Mouse (Mus musculus) layer of hippocampus, postnatal 14 days (tissue): ENCODE measurements around the gene Gm10666. TPM values are rescaled to one million over a fixed set of nuclear protein-coding genes. Genes with fewer than 3 reads are reported as not detected.
"Not testable (repeated sequence)": the region's sequence is repeated elsewhere in the genome, so short reads cannot be mapped to it uniquely, and the experiment has no call there.

Experiments used
- DNase-seq, 2 experiments: peaks; one replicate each; pipeline ENCODE4 v3.0.0; 2021 to 2022; ENCODE audit warnings: low spot score in 2 of 2, mixed read lengths in 1 of 2
- long read RNA-seq, 2 experiments: library from polyadenylated mRNA; stranded (forward); transcript quantifications; one replicate each; pipeline ENCODE4 v2.0.0; 2021
- total RNA-seq, 2 experiments: library from RNA; stranded (reverse); gene quantifications; 2 replicates each; pipeline ENCODE4 v1.2.3; 2021

Gene Gm10666
- not detected for total RNA-seq
- long read RNA-seq, experiment 1 = 0 reads
- long read RNA-seq, experiment 2 = 0 reads

- not testable (repeated sequence) for DNase-seq
Measured at GRCm38 (mm10) chr7:22134641-22135040, at the start of gene Gm10666. Gene Gm10666 (minus strand): TSS chr7:22134741.

DNA sequence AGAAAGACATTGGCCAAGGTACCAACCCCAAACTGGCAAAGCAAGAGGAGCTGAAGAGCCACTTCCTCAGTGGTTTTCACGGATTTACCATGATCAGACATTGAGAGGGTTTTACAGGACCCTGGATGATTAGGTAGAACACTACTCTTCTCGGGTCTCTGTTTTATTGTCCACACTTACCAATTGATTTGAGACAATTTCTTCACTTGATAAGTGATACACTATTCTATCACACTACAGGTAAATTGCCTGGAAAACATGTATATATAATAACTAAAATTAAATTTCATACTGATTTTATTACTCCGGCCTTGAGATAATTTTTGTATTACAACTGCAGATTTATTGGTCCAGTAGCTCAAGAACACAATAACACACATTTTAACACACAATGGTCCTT is 29.4 kb upstream of the Gm10666 start, which contains the start of gene Vmn1r142:
Gene Vmn1r142, minus strand, starts transcription at position 101 of the 400 bp plus-strand sequence.
- not testable (repeated sequence) for DNase-seq

DNA sequence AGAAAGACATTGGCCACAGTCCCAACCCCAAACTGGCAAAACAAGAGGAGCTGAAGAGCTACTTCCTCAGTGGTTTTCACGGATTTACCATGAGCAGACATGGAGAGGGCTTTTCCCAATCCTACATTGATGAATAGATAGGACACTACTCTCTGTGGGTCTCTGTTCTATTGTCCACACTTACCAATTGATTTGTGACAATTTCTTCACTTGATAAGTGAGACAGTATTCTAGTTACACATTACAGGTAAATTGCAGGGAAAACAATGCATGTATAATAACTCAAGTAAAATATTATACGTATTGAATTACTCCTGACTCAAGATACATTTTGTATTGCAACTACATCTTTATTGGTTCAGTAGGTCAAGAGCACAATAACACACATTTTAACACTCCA is 16.4 kb downstream of the Gm10666 start, which contains the start of gene Gm16451:
Gene Gm16451, minus strand, starts transcription at position 101 of the 400 bp plus-strand sequence.
- not testable (repeated sequence) for DNase-seq

Other genes starting within 250 kb of the Gm10666 start
- gene Gm5891, start 213.4 kb downstream of the Gm10666 start, total RNA-seq = not detected
- not detected for gene Vmn1r137, start 140.2 kb downstream of the Gm10666 start, total RNA-seq
- not detected for gene Vmn1r138, start 105.8 kb downstream of the Gm10666 start, total RNA-seq
- not detected for gene Gm6176, start 78.4 kb downstream of the Gm10666 start, total RNA-seq
- not detected for gene Vmn1r139, start 65.7 kb downstream of the Gm10666 start, total RNA-seq
- not detected for gene Gm16451, start 16.5 kb downstream of the Gm10666 start, total RNA-seq
- gene Vmn1r142, start 29.3 kb upstream of the Gm10666 start, total RNA-seq = not detected
- gene Vmn1r143, start 54.6 kb upstream of the Gm10666 start, total RNA-seq = not detected
- not detected for gene Gm8653, start 66.5 kb upstream of the Gm10666 start, total RNA-seq
- gene Gm8453, start 94.7 kb upstream of the Gm10666 start, total RNA-seq = not detected
- gene Gm4187, start 195.0 kb upstream of the Gm10666 start, total RNA-seq = not detected
- not detected for gene Gm8660, start 236.3 kb upstream of the Gm10666 start, total RNA-seq